Mouse (Mus musculus) Muller cell, postnatal 12 days (primary cell): Measurements from ENCODE around the gene Ilkap.
A peak's percentile ranks its signal among the peaks of the same experiment; 100 is the strongest.

Experiments
- DNase-seq: peaks from one replicate; pipeline ENCODE4 v3.0.0-alpha.2; 2015; ENCODE audit errors: inconsistent ontology term

The Ilkap gene

GRCm38 (mm10) chr1:91414903-91415302 is 16.3 kb upstream of the Ilkap start:
- no peak for DNase-seq

DNA sequence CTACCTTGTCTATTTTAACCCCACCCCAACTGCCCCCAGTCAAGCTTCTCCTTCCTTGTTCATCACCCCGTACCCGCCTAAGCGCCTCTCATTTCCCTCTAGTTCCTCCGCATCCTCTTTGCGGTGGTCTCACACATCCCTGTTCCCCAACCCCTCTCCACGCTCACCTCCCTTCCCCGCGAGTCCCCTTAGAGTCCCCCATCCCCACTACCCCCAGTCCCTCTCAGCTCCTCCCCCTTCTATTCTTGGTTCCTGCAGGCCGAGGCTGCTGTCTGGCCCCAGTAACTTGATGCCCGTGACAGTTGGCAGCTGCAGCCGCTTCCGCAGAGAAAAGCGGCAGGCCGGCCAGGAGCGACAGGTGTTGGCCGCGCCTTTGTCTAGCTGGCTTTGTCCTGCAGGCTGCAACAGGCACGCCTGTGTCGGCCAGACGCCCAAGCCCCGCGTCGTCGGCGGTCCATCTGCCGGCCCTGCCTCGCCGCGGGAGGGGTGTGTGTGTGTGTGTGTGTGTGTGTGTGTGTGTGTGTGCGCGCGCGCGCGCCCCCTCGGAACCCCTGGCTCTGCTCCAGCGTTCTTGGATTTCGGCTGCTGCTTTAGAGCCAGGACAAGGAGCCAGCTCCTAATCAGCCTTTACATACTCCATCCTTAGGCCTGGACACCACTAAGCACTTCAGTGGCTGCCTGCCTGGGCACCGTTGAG is 15.4 kb upstream of the Ilkap start, which contains the start of gene Hes6:
Gene Hes6, minus strand, starts transcription at position 141 of the 697 bp plus-strand sequence.
- peak; percentile 88 for DNase-seq

- DNase-seq = no peak
Measured at GRCm38 (mm10) chr1:91413536-91413897, 14.9 kb upstream of the Ilkap start.

GRCm38 (mm10) chr1:91413030-91413506 is 14.5 kb upstream of the Ilkap start:
- peak; percentile 97 for DNase-seq

- no peak for DNase-seq
Measured at GRCm38 (mm10) chr1:91412286-91413029, 13.8 kb upstream of the Ilkap start.

- DNase-seq = no peak
Measured at GRCm38 (mm10) chr1:91411631-91412285, 13.1 kb upstream of the Ilkap start.

DNA sequence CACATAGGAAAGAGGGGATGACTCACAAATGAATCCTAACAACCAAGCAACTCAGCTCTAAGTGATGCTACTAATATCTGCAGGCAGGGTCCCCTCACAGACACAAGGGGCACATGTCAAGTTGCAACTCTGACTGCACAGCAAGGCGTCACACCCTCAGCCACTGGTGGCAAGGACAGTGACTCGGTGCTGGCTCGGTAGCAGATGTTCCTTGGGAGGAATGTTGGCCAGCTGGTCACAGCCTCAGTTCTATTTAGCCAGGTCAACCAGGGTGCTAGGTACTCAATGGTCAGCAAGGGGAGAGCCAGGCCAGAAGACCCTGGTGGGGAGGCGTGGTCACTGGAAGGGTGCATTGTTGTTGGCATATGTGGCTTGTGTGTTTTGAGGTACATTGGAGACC is 9.2 kb upstream of the Ilkap start:
- no peak for DNase-seq

DNA sequence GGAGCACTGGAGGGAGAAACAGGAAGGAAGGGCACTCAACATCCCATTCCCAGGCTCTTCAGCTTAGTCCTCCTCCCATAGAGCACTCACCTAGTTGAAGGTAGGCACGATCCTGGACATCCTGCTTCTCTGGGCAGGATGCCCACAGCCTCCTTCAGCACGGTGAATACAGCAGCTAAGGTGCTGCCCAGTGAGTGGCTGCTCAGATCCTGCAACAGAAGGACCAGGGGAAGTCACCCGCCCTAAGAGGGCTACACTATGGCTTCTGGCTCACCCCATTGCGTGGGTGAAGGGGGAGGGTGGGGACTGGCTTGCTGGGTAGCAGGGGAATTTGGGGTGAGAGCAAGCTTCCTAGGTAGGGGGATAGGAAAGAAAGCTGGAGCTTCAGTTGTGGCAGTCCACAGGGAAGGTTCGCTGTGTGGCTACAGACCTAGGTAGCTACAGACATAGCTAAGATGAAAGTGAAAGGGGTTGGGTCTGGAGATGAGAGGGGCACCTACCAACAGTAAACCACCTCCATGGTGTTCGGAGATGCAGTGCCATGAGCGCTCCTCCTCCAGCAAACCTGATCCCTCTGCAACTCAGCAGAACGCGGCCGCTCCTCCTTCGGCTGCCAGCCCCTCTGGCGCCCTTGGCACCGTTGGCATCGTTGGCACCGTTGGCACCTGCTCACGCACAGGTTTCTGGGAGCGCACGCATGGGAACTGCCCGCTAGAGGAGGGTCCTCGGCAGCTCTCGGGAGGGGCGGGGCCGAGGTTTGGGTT is 7.0 kb upstream of the Ilkap start:
- DNase-seq = no peak

DNA sequence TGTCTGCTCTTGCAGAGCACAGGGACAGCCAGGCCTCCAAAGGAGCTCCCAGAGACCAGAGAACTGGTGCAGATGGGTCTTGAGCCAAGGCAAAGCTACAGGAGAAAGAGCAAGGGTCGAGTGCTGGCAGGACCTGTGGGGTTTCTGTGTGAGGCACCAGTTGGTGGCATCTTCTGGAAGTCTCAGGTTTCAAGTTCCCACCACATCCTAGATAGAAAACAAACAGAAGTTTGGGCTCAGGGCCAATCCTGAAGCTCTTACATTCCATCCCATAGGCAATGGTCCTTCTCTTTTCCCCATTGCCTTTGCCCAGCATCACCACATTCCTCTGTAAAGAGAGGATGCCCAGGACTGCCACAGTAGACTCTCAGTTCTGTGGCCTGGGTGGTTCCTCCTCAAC is 6.4 kb upstream of the Ilkap start:
- peak; percentile 47 for DNase-seq

DNA sequence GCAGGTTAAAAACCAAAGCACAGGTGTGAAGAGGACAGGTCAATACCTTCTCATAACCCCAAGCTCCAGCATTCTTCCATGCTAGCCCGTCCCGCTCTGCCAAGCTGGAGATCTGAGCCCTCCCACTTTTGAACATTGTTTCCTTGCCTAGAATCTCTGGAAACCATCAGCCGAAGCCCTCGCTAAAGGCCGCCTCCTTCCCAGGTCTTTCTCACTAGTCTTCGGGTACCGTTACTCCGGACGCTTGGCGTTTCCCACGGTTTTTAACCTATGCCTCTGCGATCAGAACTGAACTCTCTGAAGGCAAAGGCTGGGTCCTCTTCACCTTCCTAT is 722 bp downstream of the Ilkap start:
- DNase-seq = no peak

DNA sequence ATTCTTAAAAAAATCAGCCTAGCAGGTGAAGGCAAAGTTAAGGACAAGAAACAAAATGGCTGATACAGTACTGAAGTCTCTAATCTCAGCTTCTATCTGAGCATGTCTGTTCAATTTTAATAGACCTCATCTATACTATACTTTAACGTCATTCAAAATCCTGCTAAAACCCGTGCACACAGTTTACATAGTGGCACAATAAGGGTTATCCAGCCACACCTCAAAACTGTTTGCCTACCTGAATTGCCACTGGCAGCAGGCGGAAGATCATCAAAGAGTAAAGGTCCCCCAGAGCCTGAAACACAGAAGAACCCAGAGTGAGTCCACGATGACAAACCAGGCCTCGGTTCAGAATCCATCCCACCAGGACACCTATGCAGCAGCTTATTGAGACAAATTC is 8.2 kb downstream of the Ilkap start:
- no peak for DNase-seq

GRCm38 (mm10) chr1:91381091-91381471 is 17.5 kb downstream of the Ilkap start:
- no peak for DNase-seq

- DNase-seq = peak; percentile 48
Measured at GRCm38 (mm10) chr1:91380453-91381090, 18.0 kb downstream of the Ilkap start.

DNA sequence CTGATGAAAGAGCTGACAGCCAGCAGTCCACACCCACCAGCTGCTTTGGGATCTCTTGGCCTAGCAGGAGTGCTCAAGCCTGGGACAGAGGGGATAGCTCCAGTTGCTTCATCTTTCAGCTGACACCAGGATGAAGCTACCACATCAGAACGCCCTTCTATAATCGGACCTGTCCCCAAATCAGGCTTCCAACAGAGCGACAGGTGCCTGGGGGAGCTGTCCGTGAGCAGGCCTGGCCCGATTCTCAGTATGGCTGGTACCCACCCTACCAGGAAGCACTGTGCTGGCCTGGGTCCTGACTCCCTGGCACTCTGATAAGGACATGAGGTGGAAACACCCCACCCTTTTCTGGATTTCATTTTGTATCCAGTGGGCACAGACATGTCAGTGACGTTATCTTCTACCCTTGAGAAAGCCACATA is 25.2 kb downstream of the Ilkap start:
- no peak for DNase-seq

DNA sequence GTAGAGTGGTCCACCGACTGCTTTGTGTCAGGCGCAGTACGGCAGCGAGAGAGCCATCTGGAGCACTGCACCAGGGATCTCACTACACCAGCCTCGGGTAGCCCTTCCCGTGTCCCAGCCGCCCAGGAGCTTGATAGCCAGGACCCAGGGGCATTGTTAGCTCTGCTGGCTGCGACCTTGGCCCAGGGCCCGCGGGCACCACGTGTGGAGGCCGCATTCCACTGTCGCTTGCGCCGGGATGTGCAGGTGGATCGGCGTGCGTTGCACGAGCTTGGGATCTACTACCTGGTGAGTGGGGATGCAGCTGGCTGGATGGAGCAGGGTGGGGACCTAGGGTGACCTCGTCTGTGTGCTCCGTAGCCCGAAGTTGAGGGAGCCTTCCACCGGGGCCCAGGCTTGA is 28.6 kb downstream of the Ilkap start:
- DNase-seq = no peak

GRCm38 (mm10) chr1:91369408-91369807 is 29.2 kb downstream of the Ilkap start:
- DNase-seq = no peak

DNA sequence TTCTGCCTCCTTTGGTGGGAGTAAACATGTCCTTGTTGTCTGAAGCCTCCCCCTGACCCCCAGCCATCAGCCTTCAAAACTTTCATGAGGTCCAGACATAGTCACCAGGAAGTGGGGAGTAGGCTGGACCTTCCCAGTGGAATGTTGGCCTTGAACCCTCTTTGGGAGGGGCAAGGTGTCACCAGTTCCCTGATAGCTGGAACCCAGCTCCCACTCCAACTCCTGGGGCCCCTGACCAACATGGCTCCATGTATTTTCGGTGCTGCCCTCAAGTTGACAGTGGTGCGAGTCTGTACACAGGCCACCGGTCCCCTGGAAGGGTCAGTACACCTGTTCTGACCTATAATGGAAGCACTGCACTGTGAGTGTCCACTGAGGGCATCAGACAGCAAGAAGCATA is 31.3 kb downstream of the Ilkap start:
- no peak for DNase-seq

DNA sequence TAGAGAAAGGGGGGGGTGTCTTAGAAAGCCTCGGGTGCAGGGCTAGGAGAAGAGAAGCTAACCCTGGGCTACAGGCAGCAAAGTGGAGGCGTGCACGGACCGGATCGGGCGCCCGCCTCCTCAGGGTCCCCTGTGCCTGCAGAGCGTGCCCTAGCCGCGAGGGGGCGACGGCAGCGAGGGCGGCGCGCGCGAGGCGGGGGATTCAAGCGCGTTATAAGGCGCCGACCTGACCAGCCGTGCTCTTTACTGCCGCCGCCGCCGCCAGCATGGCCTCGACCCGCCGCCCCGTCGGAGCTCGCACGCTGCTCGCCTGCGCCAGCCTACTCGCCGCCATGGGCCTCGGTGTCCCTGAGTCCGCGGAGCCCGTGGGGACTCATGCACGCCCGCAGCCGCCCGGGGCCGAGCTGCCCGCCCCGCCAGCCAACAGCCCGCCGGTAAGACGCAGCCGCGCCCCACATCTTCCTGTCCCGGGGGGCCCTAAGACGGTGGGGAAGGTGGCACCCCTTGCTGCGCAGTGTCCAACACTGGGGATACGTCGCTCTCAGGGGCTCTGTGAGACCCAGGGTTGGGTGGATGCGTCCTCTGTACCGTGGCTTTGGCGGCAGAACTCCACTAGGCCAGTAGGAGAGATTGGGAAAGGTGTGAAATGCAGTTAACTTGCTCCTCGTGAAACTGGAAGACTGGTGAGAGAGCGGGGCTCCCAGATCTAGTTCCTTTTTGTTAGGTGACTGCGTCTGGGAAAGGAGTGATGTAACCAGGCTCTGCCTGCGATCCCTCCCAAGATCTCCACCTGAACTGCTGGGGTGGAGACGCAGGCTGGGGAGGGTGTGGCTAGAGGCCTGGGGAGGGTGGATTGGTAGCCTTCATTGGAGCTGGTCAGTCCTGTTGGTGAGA is 32.2 kb downstream of the Ilkap start, which contains the start of gene Erfe:
Gene Erfe, plus strand, starts transcription at position 216 of the 894 bp plus-strand sequence.
- peak; percentile 72 for DNase-seq

DNA sequence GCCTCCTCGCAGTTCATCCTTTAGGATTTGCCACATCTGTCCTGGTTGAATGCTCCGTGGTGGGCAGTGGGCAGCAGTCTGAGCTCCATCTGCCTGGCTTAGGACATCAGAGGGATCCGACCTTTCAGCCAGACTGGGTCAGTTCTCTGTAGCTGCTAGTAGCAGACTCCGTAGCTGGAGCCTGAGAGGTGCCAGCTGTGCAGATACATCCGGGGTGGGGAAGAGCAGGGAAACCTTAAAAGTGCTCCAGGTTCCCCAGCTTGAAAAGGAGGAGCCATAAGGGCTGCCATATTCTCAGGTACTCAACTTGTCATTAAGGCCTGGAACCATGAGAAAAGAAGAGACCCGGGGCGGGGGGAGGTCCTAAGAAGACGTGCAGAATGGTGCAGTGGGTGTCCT is 32.8 kb downstream of the Ilkap start:
- DNase-seq = no peak

DNA sequence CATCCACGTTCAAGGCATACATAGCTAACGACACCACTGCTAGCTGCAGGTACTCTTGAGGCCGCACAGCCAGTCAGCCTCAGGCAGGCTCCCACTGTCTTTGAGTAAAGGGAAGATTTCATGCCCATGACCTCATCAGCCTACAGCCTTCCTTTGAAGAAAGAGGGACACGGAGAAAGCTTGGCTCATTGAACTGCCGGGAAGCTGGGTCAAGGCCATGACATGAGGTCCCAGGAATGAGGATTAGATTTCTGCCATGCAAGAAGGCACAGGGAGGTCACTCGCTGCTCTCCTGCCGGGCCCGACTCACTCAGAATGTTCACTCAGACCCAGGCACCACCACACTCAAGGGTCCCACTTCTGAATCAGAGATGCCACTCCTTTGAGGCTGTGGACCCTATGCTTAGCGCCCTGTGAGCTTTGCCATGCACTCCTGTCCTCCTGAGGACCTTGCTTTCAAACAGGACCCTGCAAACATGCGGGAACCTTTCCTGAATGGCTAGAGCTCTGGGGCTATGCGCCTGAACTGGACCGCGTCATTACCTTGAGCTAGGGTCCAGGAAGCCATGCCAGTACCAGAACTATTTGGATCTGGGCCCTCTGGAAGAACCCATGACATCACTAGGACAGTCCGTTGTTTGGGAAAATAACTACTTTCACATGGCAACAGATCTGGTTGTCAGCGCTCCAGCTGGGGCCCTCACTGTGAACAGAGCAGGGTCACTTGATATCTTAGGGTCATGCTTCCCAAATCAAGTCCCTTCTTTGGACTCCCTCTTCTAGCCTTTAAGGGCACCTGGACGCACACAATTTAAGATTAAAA is 33.6 kb downstream of the Ilkap start:
- no peak for DNase-seq
